Mouse (Mus musculus) cerebellum, postnatal 10 days (tissue): Measurements from ENCODE around the gene Nedd1.

ENCODE experiments used
- DNase-seq, 2 experiments: peaks; one replicate each; pipeline ENCODE4 v3.0.0; 2021; ENCODE audit warnings: mixed read lengths in 2 of 2

Gene Nedd1

GRCm38 (mm10) chr10:92721771-92722619, at the start of gene Nedd1:
Gene Nedd1, minus strand, starts transcription at chr10:92722420.
- DNase-seq, result peak; percentile 94 to 96

GRCm38 (mm10) chr10:92754359-92754758, 32.1 kb upstream of the Nedd1 start:
- no peak for DNase-seq

- DNase-seq, result no peak
Measured at GRCm38 (mm10) chr10:92730339-92730738, 8.1 kb upstream of the Nedd1 start.

GRCm38 (mm10) chr10:92728723-92729122, 6.5 kb upstream of the Nedd1 start:
- DNase-seq, result no peak

GRCm38 (mm10) chr10:92722620-92722988, 384 bp upstream of the Nedd1 start:
- no peak for DNase-seq

- no peak for DNase-seq
Measured at GRCm38 (mm10) chr10:92699032-92699431, 23.2 kb downstream of the Nedd1 start.

GRCm38 (mm10) chr10:92675056-92675455, 47.2 kb downstream of the Nedd1 start:
- peak; percentile 69 to 81 for DNase-seq

GRCm38 (mm10) chr10:92671906-92672305, 50.3 kb downstream of the Nedd1 start:
- no peak for DNase-seq

GRCm38 (mm10) chr10:92665287-92665686, 56.9 kb downstream of the Nedd1 start:
- DNase-seq, result no peak

GRCm38 (mm10) chr10:92653266-92653665, 69.0 kb downstream of the Nedd1 start:
- DNase-seq, result no peak

GRCm38 (mm10) chr10:92652399-92652920, 69.8 kb downstream of the Nedd1 start:
- peak; percentile 34 to 55 for DNase-seq

GRCm38 (mm10) chr10:92651266-92651665, 71.0 kb downstream of the Nedd1 start:
- DNase-seq, result peak; percentile 66 to 67

- no peak for DNase-seq
Measured at GRCm38 (mm10) chr10:92649096-92649495, 73.1 kb downstream of the Nedd1 start.

- DNase-seq, result no peak
Measured at GRCm38 (mm10) chr10:92647691-92648090, 74.5 kb downstream of the Nedd1 start.

- DNase-seq, result no peak
Measured at GRCm38 (mm10) chr10:92643995-92644394, 78.2 kb downstream of the Nedd1 start.

GRCm38 (mm10) chr10:92641032-92641431, 81.2 kb downstream of the Nedd1 start:
- peak; percentile 15 to 27 for DNase-seq
